Mouse (Mus musculus) lung, postnatal 0 days (tissue): ENCODE results near the gene 4932438H23Rik.

ENCODE experiments used
- CTCF ChIP-seq: IDR thresholded peaks from 2 replicates; pipeline ENCODE4 v1.5.1; 2016; ENCODE audit warnings: antibody characterized with exemption, mild to moderate bottlenecking
- EP300 ChIP-seq: IDR thresholded peaks from 2 replicates; pipeline ENCODE4 v1.6.1; 2016; ENCODE audit warnings: antibody characterized with exemption, mild to moderate bottlenecking, control low read depth

GRCm38 (mm10) chr16:91107608-91108007 lies 12.7 kb upstream of the 4932438H23Rik start:
- no peak for TF ChIP-seq CTCF
- TF ChIP-seq EP300, result no peak
